Mouse (Mus musculus): Measurements from ENCODE around the gene Setd1b. TPM values are rescaled to one million over a fixed set of nuclear protein-coding genes. Genes with fewer than 3 reads are reported as not detected.

Setd1b gene
- total and polyA plus RNA-seq, 3 experiments: 3.0 to 23.5 TPM; not detected in 1

DNA sequence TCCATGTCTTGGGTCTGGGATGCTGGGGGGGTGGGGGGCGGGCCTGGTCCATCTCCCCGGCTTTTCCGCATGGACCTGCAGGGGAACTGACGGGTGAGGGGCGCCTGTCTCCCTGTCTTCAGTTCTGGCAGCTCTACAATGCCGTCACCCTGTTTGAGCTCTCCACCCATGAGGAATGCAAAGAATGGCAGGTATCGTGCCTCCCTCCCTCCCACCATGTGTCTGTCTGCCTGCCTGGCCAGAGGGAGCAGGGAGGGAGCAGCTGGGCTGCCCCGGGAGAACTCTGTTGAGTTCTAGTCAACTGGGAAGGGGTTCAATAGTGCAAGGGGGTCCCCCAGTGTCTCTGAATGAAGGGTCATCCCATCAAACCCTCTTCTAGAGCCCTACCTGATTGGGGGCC is 25.9 kb upstream of the Setd1b start:
- no peak for DNase-seq (ENCODE audit: low read depth, low spot score)
- Histone ChIP-seq H3K9me3 (replicated peaks; ENCODE audit: insufficient read depth, low read length) (no peaks in the 10 kb centered on the region), H3K27ac (ENCODE audit: control insufficient read depth, low read depth, low read length) (no peak overlapping the region), H3K27me3 (ENCODE audit: control insufficient read depth in 1 of 2, insufficient read depth in 2 of 2, low read length in 2 of 2) (no peaks in the 10 kb centered on the region), H3K4me1 (ENCODE audit: control insufficient read depth in 1 of 2, insufficient read depth in 2 of 2, low read length in 2 of 2) (no peaks in the 10 kb centered on the region), H3K4me3 (ENCODE audit: control insufficient read depth in 1 of 2, insufficient read depth in 1 of 2, low read depth in 2 of 2, low read length in 2 of 2) (no peak overlapping the region), H3K36me3 (ENCODE audit: control insufficient read depth in 1 of 2, insufficient read depth in 2 of 2, low read length in 2 of 2) (no peaks in the 10 kb centered on the region), H3K79me2 (ENCODE audit: control insufficient read depth, insufficient read depth, low read length, poor library complexity) (no peaks in the 10 kb centered on the region), H3K9ac (ENCODE audit: control insufficient read depth, low read depth, low read length, poor library complexity, severe bottlenecking) (no peak overlapping the region)
- TF ChIP-seq ZC3H11A (IDR thresholded peaks at IDR 0.05; ENCODE audit: low read depth, low read length): no peak
- no peak for TF ChIP-seq TAL1 (IDR thresholded peaks at IDR 0.05; ENCODE audit: low read length)
- no peak for TF ChIP-seq USF1 (IDR thresholded peaks at IDR 0.05; ENCODE audit: low read depth, low read length)
- TF ChIP-seq ETS1 (IDR thresholded peaks at IDR 0.05; ENCODE audit: low read depth, low read length): no peak
- TF ChIP-seq SIN3A (IDR thresholded peaks at IDR 0.05; ENCODE audit: low read length): no peak
- no peak for TF ChIP-seq POLR2A (IDR thresholded peaks at IDR 0.05; ENCODE audit: control insufficient read depth in 1 of 2, insufficient read depth in 1 of 2, low read depth in 1 of 2, low read length in 2 of 2, poor library complexity in 1 of 2)

DNA sequence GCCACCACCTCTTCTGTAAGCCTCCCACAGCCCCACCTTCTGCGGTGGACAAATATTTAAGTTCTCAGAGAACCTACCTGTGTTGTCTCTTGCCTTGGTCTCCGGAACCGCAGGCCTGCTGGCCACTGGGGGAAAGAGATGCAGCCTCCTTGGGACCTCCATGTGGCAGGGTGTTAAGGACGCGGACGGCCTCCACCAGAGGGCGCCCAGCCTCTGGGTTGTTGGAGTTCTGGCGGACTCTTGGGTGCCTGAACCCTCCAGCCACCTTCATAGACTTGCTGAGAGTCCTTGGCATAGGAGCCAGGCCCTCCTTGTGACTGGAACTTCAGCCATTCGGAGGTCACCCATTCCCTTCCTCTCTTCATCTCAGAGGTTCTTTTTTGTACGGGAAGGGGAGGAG is 24.7 kb upstream of the Setd1b start:
- DNase-seq (ENCODE audit: low read depth, low spot score): peak; percentile 76
- no peak overlapping the region for H3K4me3 ChIP-seq (ENCODE audit: control insufficient read depth in 1 of 2, insufficient read depth in 1 of 2, low read depth in 2 of 2, low read length in 2 of 2)

DNA sequence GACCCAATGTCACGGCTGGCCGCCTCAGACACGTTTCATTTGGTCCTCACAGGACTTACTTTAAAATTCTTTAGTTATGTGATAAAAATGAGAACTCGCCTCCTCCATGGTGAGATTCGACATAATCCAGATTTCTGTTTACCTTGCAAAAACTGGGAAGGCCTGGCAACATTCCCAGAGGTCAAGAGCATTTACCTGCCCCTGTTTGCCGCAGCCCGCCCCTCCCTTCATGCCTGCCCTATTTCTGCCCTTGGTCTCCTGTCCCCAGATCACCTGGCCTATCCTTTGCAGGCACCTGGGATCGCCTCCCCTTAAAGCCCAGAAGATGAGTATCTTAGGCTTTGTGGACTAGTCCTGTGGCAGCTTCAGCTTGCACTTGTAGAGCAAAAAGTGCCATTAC is 24.2 kb upstream of the Setd1b start:
- H3K27me3 ChIP-seq (ENCODE audit: control insufficient read depth in 1 of 2, insufficient read depth in 2 of 2, low read length in 2 of 2): no peaks in the 10 kb centered on the region
- no peak overlapping the region for H3K4me3 ChIP-seq (ENCODE audit: control insufficient read depth in 1 of 2, insufficient read depth in 1 of 2, low read depth in 2 of 2, low read length in 2 of 2)
- H3K9ac ChIP-seq (ENCODE audit: control insufficient read depth, low read depth, low read length, poor library complexity, severe bottlenecking): no peak overlapping the region
- no peak for TF ChIP-seq UBTF (IDR thresholded peaks at IDR 0.05; ENCODE audit: borderline replicate concordance, insufficient read depth, low read depth, low read length)
- TF ChIP-seq CTCF (IDR thresholded peaks at IDR 0.05 in 2 of 3, conservative IDR thresholded peaks at IDR 0.05 in 1 of 3; ENCODE audit: control insufficient read depth in 1 of 3, insufficient read depth in 1 of 3, low read depth in 2 of 3, low read length in 3 of 3, poor library complexity in 1 of 3, severe bottlenecking in 1 of 3): no peak
- TF ChIP-seq MEF2A (IDR thresholded peaks at IDR 0.05; ENCODE audit: extremely low read depth, insufficient replicate concordance, low read depth, low read length, poor library complexity, severe bottlenecking): no peak
- no peak for TF ChIP-seq POLR2A (IDR thresholded peaks at IDR 0.05; ENCODE audit: control insufficient read depth in 1 of 2, insufficient read depth in 1 of 2, low read depth in 1 of 2, low read length in 2 of 2, poor library complexity in 1 of 2)
- TF ChIP-seq SIN3A (IDR thresholded peaks at IDR 0.05; ENCODE audit: low read length): no peak
- TF ChIP-seq RAD21 (IDR thresholded peaks at IDR 0.05; ENCODE audit: low read depth, low read length): no peak
- no peak for TF ChIP-seq MAZ (IDR thresholded peaks at IDR 0.05; ENCODE audit: low read depth, low read length)
- no peak for TF ChIP-seq ELF1 (IDR thresholded peaks at IDR 0.05; ENCODE audit: low read depth, low read length)
- TF ChIP-seq SMC3 (IDR thresholded peaks at IDR 0.05; ENCODE audit: low read depth, low read length): no peak
- no peak for TF ChIP-seq TCF12 (IDR thresholded peaks at IDR 0.05; ENCODE audit: low read depth, low read length)
- no peak for TF ChIP-seq USF1 (IDR thresholded peaks at IDR 0.05; ENCODE audit: low read depth, low read length)
- TF ChIP-seq HCFC1 (IDR thresholded peaks at IDR 0.05; ENCODE audit: low read depth, low read length): no peak
- no peak for TF ChIP-seq MYC (IDR thresholded peaks at IDR 0.05; ENCODE audit: low read depth, low read length)
- no peak for TF ChIP-seq CHD2 (IDR thresholded peaks at IDR 0.05; ENCODE audit: low read length)
- TF ChIP-seq MYB (IDR thresholded peaks at IDR 0.05; ENCODE audit: low read depth, low read length): no peak
- H3K79me2 ChIP-seq (ENCODE audit: control insufficient read depth, insufficient read depth, low read length, poor library complexity): no peaks in the 10 kb centered on the region
- H3K9me3 ChIP-seq (replicated peaks; ENCODE audit: insufficient read depth, low read length): no peaks in the 10 kb centered on the region
- no peaks in the 10 kb centered on the region for H3K36me3 ChIP-seq (ENCODE audit: control insufficient read depth in 1 of 2, insufficient read depth in 2 of 2, low read length in 2 of 2)
- H3K27ac ChIP-seq (ENCODE audit: control insufficient read depth, low read depth, low read length): no peak overlapping the region
- H3K4me1 ChIP-seq (ENCODE audit: control insufficient read depth in 1 of 2, insufficient read depth in 2 of 2, low read length in 2 of 2): no peaks in the 10 kb centered on the region
- DNase-seq (ENCODE audit: low read depth, low spot score): no peak

More for the DNA sequence above, 24.7 kb upstream of the Setd1b start:
- 0 out of 2 replicates have a peak, but pooled peaks have one; percentile 23 for TF ChIP-seq MXI1 (IDR thresholded peaks at IDR 0.05; ENCODE audit: low read depth, low read length)
- peak; percentile 73 to 97 (median 95) for TF ChIP-seq CTCF (IDR thresholded peaks at IDR 0.05 in 2 of 3, conservative IDR thresholded peaks at IDR 0.05 in 1 of 3; ENCODE audit: control insufficient read depth in 1 of 3, insufficient read depth in 1 of 3, low read depth in 2 of 3, low read length in 3 of 3, poor library complexity in 1 of 3, severe bottlenecking in 1 of 3)
- TF ChIP-seq ZC3H11A (IDR thresholded peaks at IDR 0.05; ENCODE audit: low read depth, low read length): peak; percentile 85
- 0 out of 2 replicates have a peak, but pooled peaks have one; percentile 35 for TF ChIP-seq MYC (IDR thresholded peaks at IDR 0.05; ENCODE audit: low read depth, low read length)
- TF ChIP-seq HCFC1 (IDR thresholded peaks at IDR 0.05; ENCODE audit: low read depth, low read length): no peak
- no peak for TF ChIP-seq MAX (IDR thresholded peaks at IDR 0.05; ENCODE audit: low read length)
- no peak for TF ChIP-seq MYB (IDR thresholded peaks at IDR 0.05; ENCODE audit: low read depth, low read length)
- TF ChIP-seq SMC3 (IDR thresholded peaks at IDR 0.05; ENCODE audit: low read depth, low read length): peak; percentile 97
- peak; percentile 38; the same call in 1 of the 2 replicates for TF ChIP-seq SIN3A (IDR thresholded peaks at IDR 0.05; ENCODE audit: low read length)
- TF ChIP-seq RAD21 (IDR thresholded peaks at IDR 0.05; ENCODE audit: low read depth, low read length): peak; percentile 84
- TF ChIP-seq CHD2 (IDR thresholded peaks at IDR 0.05; ENCODE audit: low read length): no peak
- Histone ChIP-seq H3K79me2 (ENCODE audit: control insufficient read depth, insufficient read depth, low read length, poor library complexity) (no peaks in the 10 kb centered on the region), H3K4me1 (ENCODE audit: control insufficient read depth in 1 of 2, insufficient read depth in 2 of 2, low read length in 2 of 2) (no peaks in the 10 kb centered on the region), H3K27me3 (ENCODE audit: control insufficient read depth in 1 of 2, insufficient read depth in 2 of 2, low read length in 2 of 2) (no peaks in the 10 kb centered on the region), H3K9ac (ENCODE audit: control insufficient read depth, low read depth, low read length, poor library complexity, severe bottlenecking) (no peak overlapping the region), H3K9me3 (replicated peaks; ENCODE audit: insufficient read depth, low read length) (no peaks in the 10 kb centered on the region), H3K36me3 (ENCODE audit: control insufficient read depth in 1 of 2, insufficient read depth in 2 of 2, low read length in 2 of 2) (no peaks in the 10 kb centered on the region), H3K27ac (ENCODE audit: control insufficient read depth, low read depth, low read length) (no peak overlapping the region)

All from MEL (cell line).